Comparison of ENCODE assay signal across 9 mouse cellular contexts in the genomic region with DNA sequence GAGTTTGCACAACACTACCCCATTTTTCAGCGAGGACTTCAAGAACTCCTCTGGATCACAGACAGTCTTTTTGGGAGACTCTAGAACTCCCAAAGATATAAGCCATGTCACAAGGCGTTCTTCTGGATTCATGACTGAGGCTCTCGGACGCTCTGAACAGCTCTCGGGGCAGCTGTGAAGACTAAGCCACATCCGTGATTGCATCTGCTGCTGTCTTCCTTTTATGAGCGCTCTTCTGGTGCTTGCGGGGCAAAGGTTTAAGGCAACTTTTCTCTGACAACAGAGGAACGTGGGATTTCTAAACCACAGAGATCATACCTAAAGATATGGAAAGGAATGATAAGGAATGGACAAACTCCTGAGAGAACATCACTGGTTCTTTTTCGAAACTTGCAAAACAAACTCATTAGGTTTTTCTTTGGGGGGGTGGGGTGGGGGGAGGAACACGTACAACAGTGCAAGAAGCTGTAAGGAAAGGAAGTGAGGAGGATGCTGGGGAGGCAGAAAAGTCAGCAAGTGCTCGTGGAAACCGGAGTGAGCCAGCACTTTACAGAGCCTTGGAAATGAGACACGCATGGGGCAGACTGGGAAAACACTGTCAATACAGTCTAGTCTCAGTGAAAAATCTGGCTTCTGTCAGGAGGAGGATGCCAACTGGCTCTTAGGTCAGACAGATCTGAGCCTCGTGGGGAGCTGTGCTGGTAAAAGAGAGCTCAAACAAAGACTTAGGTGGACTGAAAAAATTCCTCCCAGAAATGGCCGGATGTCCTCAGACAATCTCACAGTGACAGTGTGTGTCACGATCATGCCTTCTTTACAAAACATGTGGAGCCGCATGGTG. TPM values are rescaled to one million over a fixed set of nuclear protein-coding genes. Genes with fewer than 3 reads are reported as not detected.
DNase-seq lines count a peak whose midpoint lies in the region; TF ChIP-seq lines count a peak whose summit lies in the region.
"Had no signal": no experiment of that assay in that cellular context is flagged by ENCODE, and none has a peak within 500 bp of the region (broad histone marks: within the 10 kb centered on the region; RNA-seq: fewer than 3 reads in every experiment).

A gene (minus strand): TSS at position 359 of the 841 bp plus-strand sequence.

- peak; percentile 55 to 59 for DNase-seq in cerebellum, postnatal 10 days
- no peak for DNase-seq in cerebellum, adult 18-20 months
- peak; percentile 8 for DNase-seq in ovary, postnatal 36 days (ENCODE audit: low spot score)
- DNase-seq in ovary, postnatal 10 days (ENCODE audit: low spot score), result no peak
- DNase-seq in heart, adult 11 months, result peak; percentile 89
- no peak for DNase-seq in layer of hippocampus, postnatal 36 days
- DNase-seq in urinary bladder, adult 18-20 months (ENCODE audit: low spot score in 2 of 2), result no peak

- no peak for TF ChIP-seq CTCF in small intestine, adult 2 months (IDR thresholded peaks at IDR 0.05; ENCODE audit: extremely low read depth, insufficient read length, insufficient replicate concordance, low read depth, low read length)

- no peaks in the 10 kb centered on the region for H3K36me3 ChIP-seq in small intestine, adult 2 months (ENCODE audit: control insufficient read depth, insufficient read depth, low read length)

- H3K27ac ChIP-seq in small intestine, adult 2 months (ENCODE audit: insufficient read depth, low read depth, low read length), result peak within 1 kb of the TSS; percentile 71

- WGBS in small intestine, adult 2 months, result 30% methylated on average over 18 of the region's 18 CpGs

- H3K27me3 ChIP-seq in small intestine, adult 2 months (ENCODE audit: control insufficient read depth, insufficient read depth, low read length), result no peaks in the 10 kb centered on the region

- peak within 1 kb of the TSS; percentile 49 for H3K4me3 ChIP-seq in small intestine, adult 2 months (ENCODE audit: low read depth, low read length)
- H3K4me3 ChIP-seq: erythroblast, embryonic 14.5 days had no signal

- H3K4me1 ChIP-seq in small intestine, adult 2 months (ENCODE audit: control insufficient read depth, insufficient read depth, insufficient read length, low read length), result no peaks in the 10 kb centered on the region

- no peak for TF ChIP-seq POLR2A in small intestine, adult 2 months (IDR thresholded peaks at IDR 0.05; ENCODE audit: low read depth, low read length)

RNA-seq across cellular contexts. Expression of the gene that starts here (rescaled TPM):
- 10 to 100 TPM; 37.4 to 40.6 TPM for total RNA-seq in layer of hippocampus, postnatal 36 days (2021)
- polyA plus RNA-seq in small intestine, adult 2 months (2012; rRNA removed), result 1.7 and 2.4 TPM in 2 replicates

Comparison
In these comparisons a context has a peak if more than half of its experiments do, and no peak if none do; other contexts are left out.
1. DNase-seq: peak in cerebellum, postnatal 10 days (2 of 2), ovary, postnatal 36 days (single experiment) and heart, adult 11 months (single experiment); none in cerebellum, adult 18-20 months (0 of 2), ovary, postnatal 10 days (single experiment), layer of hippocampus, postnatal 36 days (0 of 2) and urinary bladder, adult 18-20 months (0 of 2).